Mouse (Mus musculus) adrenal gland, adult 18-20 months (tissue): ENCODE measurements around the gene Pik3r2. TPM values are rescaled to one million over a fixed set of nuclear protein-coding genes. Genes with fewer than 3 reads are reported as not detected.

ENCODE experiments used
- DNase-seq, 2 experiments: peaks; one replicate each; pipeline ENCODE4 v3.0.0; 2021 to 2022; ENCODE audit warnings: low spot score in 2 of 2
- total RNA-seq, 2 experiments: library from RNA; stranded (reverse); gene quantifications; 1 replicate in 1 of 2; 2 replicates in 1 of 2; pipeline ENCODE4 v1.2.3; 2021

The Pik3r2 gene
- total RNA-seq, 2 experiments from 2014 or later: 30.5 to 36.5 TPM

GRCm38 (mm10) chr8:70775227-70775626 lies 1.3 kb downstream of the Pik3r2 start:
- DNase-seq: no peak

- DNase-seq: no peak
Observed at GRCm38 (mm10) chr8:70774740-70775139, 1.8 kb downstream of the Pik3r2 start.

- DNase-seq: peak; percentile 60 to 68
Observed at GRCm38 (mm10) chr8:70773833-70774232, 2.7 kb downstream of the Pik3r2 start.

- DNase-seq: no peak
Observed at GRCm38 (mm10) chr8:70773410-70773809, 3.1 kb downstream of the Pik3r2 start.

GRCm38 (mm10) chr8:70772890-70773289 lies 3.6 kb downstream of the Pik3r2 start:
- DNase-seq: no peak

- DNase-seq: no peak
Observed at GRCm38 (mm10) chr8:70772075-70772474, 4.4 kb downstream of the Pik3r2 start.

- no peak for DNase-seq
Observed at GRCm38 (mm10) chr8:70771217-70771616, 5.3 kb downstream of the Pik3r2 start.

- DNase-seq: no peak
Observed at GRCm38 (mm10) chr8:70770748-70771147, 5.8 kb downstream of the Pik3r2 start.

- DNase-seq: no peak
Observed at GRCm38 (mm10) chr8:70769858-70770257, 6.7 kb downstream of the Pik3r2 start.

GRCm38 (mm10) chr8:70769359-70769758 lies 7.2 kb downstream of the Pik3r2 start:
- DNase-seq: peak; percentile 96 to 98

GRCm38 (mm10) chr8:70768956-70769355 lies 7.6 kb downstream of the Pik3r2 start:
- DNase-seq: no peak

- DNase-seq: no peak
Observed at GRCm38 (mm10) chr8:70768231-70768776, 8.2 kb downstream of the Pik3r2 start.

- no peak for DNase-seq
Observed at GRCm38 (mm10) chr8:70767503-70767902, 9.0 kb downstream of the Pik3r2 start.

GRCm38 (mm10) chr8:70766571-70767440 lies 9.7 kb downstream of the Pik3r2 start:
- DNase-seq: peak; percentile 61 to 63

GRCm38 (mm10) chr8:70765838-70766570 lies 10.5 kb downstream of the Pik3r2 start:
- DNase-seq: no peak

GRCm38 (mm10) chr8:70765329-70765728 lies 11.2 kb downstream of the Pik3r2 start:
- no peak for DNase-seq

GRCm38 (mm10) chr8:70764676-70765075 lies 11.8 kb downstream of the Pik3r2 start:
- DNase-seq: no peak

- DNase-seq: no peak
Observed at GRCm38 (mm10) chr8:70764026-70764425, 12.5 kb downstream of the Pik3r2 start.

GRCm38 (mm10) chr8:70763354-70763753 lies 13.2 kb downstream of the Pik3r2 start:
- peak; percentile 70 to 80 for DNase-seq

GRCm38 (mm10) chr8:70762118-70762517 lies 14.4 kb downstream of the Pik3r2 start:
- no peak for DNase-seq

- DNase-seq: peak; percentile 84 to 85
Observed at GRCm38 (mm10) chr8:70760775-70761406, 15.6 kb downstream of the Pik3r2 start, which contains the start of gene Mpv17l2. Mpv17l2 (minus strand) TSS chr8:70760946.
